Mouse (Mus musculus) cerebellum, adult 9-10 months (tissue): Measurements from ENCODE around the gene Cmbl.
"Not testable (repeated sequence)": the region's sequence is repeated elsewhere in the genome, so short reads cannot be mapped to it uniquely, and the experiment has no call there.

Experiments
- DNase-seq: peaks from one replicate; pipeline ENCODE4 v3.0.0; 2022

Cmbl gene

DNA sequence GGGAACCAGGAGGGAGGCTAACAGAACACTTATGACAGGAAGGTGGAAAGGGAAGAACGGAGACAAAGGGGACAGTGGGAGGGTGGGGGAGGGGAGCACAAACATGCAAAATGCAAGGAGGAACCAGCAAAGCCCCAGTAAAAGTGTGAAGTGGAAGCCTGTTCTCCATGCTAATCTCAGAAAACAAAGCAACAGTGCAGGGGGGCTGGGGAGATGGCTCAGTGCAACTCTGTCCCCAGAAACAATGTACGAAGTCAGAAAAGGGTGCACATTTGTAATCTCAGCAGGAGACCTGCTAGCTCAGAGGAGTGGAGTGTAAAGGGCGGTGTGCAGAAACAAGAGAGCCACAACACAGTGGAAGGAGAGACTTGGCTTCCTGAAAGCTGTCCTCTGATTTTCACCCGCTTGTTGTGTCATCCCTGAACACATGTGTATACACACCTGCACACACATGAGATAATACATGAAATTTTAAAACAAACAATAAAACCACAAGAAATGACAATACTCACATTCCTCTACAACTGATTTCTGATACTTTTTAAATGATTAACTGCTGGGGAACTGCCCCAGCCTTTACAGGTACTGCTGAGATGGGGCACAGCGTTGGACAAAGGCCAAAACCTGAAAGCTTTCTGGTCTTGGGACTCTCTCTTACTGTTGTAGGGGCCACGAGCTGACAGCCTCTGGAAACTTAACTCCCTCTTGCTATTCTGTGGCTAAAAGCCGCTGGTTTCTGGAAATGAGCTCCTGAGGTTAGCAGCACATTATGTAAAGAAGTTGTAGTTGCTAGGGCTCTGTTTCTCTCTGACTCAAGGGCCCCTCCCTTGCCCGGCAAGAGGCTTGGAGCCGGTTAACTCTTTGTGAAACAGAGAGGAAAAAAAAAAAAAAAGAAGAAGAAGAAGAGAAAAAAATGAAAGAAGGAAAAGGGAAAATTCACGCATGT lies 22.9 kb upstream of the Cmbl start:
- no peak for DNase-seq

DNA sequence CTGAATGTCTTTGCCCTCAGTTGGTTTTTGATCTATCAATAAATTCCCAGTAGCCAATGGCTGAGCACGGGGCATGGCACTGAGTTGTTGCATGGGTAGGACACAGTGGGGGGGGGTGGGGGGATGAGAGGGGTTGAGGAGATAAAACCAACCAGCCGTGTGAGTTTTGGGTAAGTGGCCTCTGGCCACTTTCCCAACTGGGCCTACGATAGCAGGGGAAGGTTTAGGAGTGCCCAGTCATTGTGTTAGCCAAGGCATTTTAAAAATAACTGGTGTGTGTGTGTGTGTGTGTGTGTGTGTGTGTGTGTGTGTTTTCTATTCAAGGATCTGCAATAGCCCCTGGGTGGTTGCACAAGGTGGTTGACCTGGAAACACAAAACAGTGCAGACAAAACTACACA lies 21.9 kb upstream of the Cmbl start:
- DNase-seq = no peak

GRCm38 (mm10) chr15:31545058-31545457 lies 20.1 kb upstream of the Cmbl start:
- no peak for DNase-seq

GRCm38 (mm10) chr15:31546291-31546690 lies 18.9 kb upstream of the Cmbl start:
- DNase-seq = no peak

DNA sequence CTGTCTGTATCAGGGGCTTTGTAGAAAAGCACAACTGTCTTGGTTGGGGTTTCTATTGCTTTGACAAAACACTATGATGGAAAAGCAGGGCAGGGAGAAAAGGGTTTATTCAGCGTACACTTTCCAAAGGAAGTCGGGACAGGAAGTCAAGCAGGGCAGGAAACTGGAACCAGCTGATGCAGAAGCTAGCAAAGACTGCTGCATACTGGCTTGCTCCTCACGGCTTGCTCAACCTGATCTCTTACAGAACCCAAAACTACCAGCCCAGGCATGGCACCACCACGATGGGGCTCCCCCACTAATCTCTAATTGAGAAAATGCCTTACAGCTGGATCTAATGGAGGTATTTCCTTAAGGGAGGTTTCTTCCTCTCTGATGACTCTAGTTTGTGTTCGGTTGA lies 17.8 kb upstream of the Cmbl start:
- no peak for DNase-seq

DNA sequence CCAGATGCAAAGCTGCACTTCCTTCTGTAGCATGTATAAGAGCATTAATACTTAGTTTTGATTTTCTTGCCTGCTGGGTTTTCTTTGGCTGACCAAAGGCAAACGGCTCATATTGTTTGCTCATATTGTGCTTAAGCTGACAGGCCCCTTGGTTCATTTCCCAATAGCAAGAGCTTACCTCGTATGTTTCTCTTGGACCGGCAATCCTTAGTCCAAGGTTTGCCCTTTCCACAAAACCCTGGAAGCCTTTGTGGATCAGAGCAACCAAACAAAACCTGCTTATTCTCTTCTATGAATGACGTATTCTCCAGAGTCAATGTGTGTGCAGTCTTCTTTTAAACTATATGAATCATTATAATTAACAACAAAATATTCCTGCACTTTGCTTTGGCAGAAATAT lies 14.8 kb upstream of the Cmbl start:
- DNase-seq = no peak

DNA sequence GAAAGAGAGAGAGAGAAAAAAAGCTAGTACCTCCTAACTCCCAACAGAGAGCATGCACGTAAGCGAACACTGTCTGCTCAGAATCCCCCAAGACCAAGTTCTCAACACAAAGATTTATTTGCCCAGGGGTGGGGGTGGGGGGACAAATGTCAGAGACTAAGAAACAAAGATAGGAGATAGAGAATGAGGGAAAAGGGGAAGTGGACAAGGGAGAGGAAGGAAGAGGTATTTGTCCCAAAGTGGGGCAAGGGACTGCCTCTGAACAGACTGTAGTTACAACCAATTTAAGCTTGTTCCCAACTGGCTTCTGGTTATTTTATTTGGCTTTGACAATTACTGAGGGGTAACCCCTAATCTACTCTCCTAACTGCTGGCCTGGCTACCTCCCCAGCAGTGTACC lies 10.3 kb upstream of the Cmbl start:
- DNase-seq = no peak

GRCm38 (mm10) chr15:31561390-31561789 lies 3.8 kb upstream of the Cmbl start:
- no peak for DNase-seq

GRCm38 (mm10) chr15:31561976-31562375 lies 3.2 kb upstream of the Cmbl start:
- DNase-seq = no peak

DNA sequence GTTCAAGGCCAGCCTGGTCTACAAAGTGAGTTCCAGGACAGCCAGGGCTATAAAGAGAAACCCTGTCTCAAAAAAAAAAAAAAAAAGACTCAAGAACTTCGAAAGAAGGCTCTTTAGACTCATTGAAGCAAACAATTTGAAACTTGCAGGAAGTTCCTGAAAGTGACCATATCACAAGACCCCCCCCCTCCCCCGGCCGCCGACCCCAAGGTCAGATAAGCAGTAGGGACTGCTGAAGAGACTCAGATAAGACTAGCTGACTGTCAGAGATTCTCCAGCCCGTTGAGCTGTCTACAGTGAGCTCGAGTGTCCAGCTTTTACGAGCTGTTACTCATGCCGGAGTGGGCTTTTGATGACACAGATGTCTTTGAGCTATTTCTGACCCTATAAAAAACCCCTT lies 2.3 kb upstream of the Cmbl start:
- DNase-seq = no peak

- no peak for DNase-seq
Measured at GRCm38 (mm10) chr15:31563577-31564546, 1.3 kb upstream of the Cmbl start.

GRCm38 (mm10) chr15:31565786-31566185 lies 597 bp downstream of the Cmbl start:
- DNase-seq = no peak

DNA sequence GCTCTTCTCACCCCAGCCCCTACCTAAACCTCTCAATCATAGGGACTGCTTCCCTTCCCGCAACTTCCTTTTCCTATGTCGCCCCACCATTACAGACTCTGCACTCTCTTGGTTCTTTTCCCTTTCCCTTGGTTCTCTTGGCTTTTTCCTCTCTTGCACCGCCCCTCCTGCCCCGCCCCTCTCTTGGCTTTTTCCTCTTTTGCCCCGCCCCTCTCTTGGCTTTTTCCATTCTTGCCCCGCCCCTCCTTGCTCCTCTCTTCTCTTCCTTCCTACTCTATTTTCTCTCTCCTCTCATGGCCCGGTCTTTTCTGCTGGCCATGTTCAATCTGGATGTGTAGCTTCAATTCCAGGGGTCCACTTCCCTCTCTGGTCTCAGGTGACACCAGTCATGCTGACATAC lies 2.2 kb downstream of the Cmbl start:
- DNase-seq = no peak

DNA sequence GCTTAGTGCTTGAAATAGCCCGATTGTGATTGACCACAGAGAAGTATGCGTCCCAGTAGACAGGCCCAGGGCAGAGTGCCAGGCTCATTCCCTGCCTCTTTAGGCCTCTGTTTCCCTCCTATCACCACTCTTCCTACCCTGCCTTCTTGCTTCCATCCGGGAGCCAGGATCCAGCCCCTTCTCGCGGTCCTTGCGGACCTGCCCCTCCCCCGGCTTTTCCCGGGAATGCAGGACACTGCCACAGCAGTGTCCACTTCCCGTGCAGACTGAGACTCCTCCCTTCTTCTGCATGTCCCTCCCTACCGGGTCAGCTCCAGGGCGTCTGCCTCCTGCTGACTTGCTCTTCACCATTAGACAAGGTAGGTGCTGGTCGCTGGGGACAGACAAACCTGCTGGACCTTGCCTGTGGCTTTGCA lies 3.4 kb downstream of the Cmbl start:
- no peak for DNase-seq

GRCm38 (mm10) chr15:31569325-31570022 lies 4.3 kb downstream of the Cmbl start:
- no peak for DNase-seq

DNA sequence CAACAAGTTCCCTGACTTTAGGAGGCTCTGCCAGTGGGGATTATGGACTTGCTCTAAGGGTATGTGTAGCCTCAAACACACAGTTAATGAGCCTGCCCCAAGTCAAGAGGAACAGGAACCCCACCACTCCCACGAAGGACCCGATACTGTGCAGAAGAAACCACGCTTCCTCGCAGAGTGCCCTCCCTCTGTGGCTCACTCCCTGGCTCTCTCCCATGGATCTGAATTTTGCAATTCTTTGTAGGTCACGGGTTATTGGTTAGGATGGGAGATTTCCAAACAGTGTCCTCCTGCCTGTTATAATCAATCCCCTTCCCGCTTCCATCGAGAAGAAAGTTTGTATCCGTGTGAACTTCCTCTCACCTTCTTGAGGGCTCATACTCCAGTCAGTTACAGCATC lies 5.8 kb downstream of the Cmbl start:
- DNase-seq = no peak

GRCm38 (mm10) chr15:31571906-31572722 lies 6.9 kb downstream of the Cmbl start:
- DNase-seq = no peak

DNA sequence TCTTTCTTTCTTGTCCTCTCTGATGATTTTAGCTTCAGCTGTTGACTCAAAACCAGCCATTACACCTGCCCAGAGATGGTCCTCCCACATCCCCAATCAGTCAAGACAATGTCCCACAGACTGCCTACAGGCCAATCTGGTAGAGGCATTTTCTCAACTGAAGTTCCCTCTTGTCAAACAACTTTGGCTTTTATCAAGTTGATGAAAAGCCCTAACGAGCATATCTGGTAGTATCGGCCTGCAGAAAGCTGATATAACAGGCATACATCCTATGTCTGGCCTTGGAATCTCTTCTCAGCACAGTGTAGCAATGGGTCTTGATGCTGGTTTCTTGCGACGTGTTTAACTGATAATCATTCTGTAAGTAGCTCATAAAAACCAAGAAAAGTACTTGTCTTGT lies 8.1 kb downstream of the Cmbl start:
- no peak for DNase-seq

DNA sequence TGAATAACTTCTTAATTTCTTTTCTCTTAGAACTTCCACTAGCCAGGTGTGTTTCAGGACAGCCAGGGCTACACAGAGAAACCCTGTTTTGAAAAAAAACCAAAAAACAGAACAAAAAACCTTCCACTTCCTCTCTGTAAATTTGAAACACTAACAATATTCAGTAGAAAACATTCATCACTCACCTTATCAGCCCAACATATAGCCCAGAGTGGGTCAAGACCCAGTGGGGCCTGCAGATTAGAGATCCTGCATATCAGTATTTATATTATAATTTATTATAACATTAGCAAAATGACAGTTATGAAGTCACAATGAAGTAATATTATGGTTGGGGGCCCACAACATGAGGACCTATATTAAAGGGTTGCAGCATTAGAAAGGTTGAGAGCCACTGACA lies 8.5 kb downstream of the Cmbl start:
- DNase-seq = no peak

- no peak for DNase-seq
Measured at GRCm38 (mm10) chr15:31576076-31576475, 10.9 kb downstream of the Cmbl start.

DNA sequence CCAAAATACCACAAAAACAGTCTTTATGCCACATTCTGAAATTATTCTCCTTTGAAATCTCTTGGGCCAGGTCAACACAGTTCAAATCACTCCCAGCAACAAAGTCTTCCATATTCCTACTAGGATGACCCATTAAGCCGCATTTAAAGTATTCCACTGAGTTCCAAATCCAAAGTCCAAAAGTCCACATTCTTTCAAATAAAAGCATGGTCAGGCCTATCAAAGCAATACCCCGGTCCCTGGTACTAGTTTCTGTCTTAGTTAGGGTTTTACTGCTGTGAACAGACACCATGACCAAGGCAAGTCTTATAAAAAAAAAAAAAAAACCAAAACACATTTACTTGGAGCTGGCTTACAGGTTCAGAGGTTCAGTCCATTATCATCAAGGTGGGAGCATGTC lies 15.9 kb downstream of the Cmbl start:
- not testable (repeated sequence) for DNase-seq
